15 mouse cellular contexts compared by ENCODE assay signal in the genomic region with DNA sequence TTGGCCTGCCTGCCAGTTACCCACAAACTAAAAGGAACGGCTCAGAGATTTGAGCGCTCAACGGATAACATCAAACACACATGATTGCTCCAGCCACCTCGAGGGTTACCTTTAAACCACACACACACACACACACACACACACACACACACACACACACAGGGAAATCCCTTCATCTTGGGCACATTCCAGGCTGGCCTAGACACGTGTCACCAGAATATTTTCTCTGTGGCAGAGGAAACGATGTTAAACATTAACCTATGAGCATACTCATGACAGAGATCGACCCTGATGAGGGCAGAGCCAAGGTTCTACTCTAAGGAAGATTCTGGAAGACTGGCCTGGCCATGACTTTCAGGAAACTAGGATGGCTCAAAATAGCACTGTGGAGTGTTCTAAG. TPM values are rescaled to one million over a fixed set of nuclear protein-coding genes. Genes with fewer than 3 reads are reported as not detected.
DNase-seq lines count a peak whose midpoint lies in the region; ATAC-seq lines count a peak whose summit lies in the region.
"Had no signal": no experiment of that assay in that cellular context is flagged by ENCODE, and none has a peak within 500 bp of the region (broad histone marks: within the 10 kb centered on the region; RNA-seq: fewer than 3 reads in every experiment).

No protein-coding gene starts in this region.

- no peaks in the 10 kb centered on the region for H3K36me3 ChIP-seq in liver, embryonic 12.5 days
- no peaks in the 10 kb centered on the region for H3K36me3 ChIP-seq in liver, embryonic 15.5 days (replicated peaks)
- H3K36me3 ChIP-seq in stomach, embryonic 14.5 days (ENCODE audit: control insufficient read depth, insufficient read depth, low read length): 0 out of 2 replicates have a peak, but pooled peaks cover 3% of the 10 kb centered on the region
- H3K36me3 ChIP-seq: neural tube, embryonic 15.5 days had no signal

- H3K4me2 ChIP-seq in liver, embryonic 12.5 days: no peak overlapping the region
- H3K4me2 ChIP-seq in liver, embryonic 15.5 days: no peak overlapping the region
- no peak overlapping the region for H3K4me2 ChIP-seq in stomach, embryonic 14.5 days (replicated peaks; ENCODE audit: low read depth, low read length)
- H3K4me2 ChIP-seq: neural tube, embryonic 15.5 days had no signal

- H3K9me3 ChIP-seq in liver, embryonic 12.5 days (replicated peaks): no peaks in the 10 kb centered on the region
- no peaks in the 10 kb centered on the region for H3K9me3 ChIP-seq in liver, embryonic 15.5 days (replicated peaks)
- no peaks in the 10 kb centered on the region for H3K9me3 ChIP-seq in stomach, embryonic 14.5 days (ENCODE audit: control insufficient read depth, low read depth, low read length)
- H3K9me3 ChIP-seq: neural tube, embryonic 15.5 days had no signal

- no peaks in the 10 kb centered on the region for H3K4me1 ChIP-seq in liver, embryonic 12.5 days
- H3K4me1 ChIP-seq in liver, embryonic 15.5 days (replicated peaks): no peaks in the 10 kb centered on the region; the same call in 1 of the 2 replicates
- H3K4me1 ChIP-seq in stomach, embryonic 14.5 days (ENCODE audit: control insufficient read depth, insufficient read depth, low read length): peaks cover 36% of the 10 kb centered on the region
- H3K4me1 ChIP-seq: neural tube, embryonic 15.5 days had no signal

- 67% methylated on average over 7 of the region's 7 CpGs for WGBS in liver, embryonic 12.5 days (ENCODE audit: insufficient replicate concordance)
- WGBS in liver, embryonic 15.5 days (ENCODE audit: insufficient replicate concordance): 51% methylated on average over 7 of the region's 7 CpGs
- 59% methylated on average over 7 of the region's 7 CpGs for WGBS in stomach, embryonic 14.5 days

- 0 out of 2 replicates have a peak, but pooled peaks have one; percentile 24 for ATAC-seq in liver, embryonic 12.5 days
- peak; percentile 51; the same call in 1 of the 2 replicates for ATAC-seq in liver, embryonic 15.5 days (ENCODE audit: insufficient read depth)
- ATAC-seq in stomach, embryonic 14.5 days (ENCODE audit: insufficient number of reproducible peaks, insufficient read depth, low FRiP score, low read depth): peak; percentile 29; the same call in 1 of the 2 replicates
- ATAC-seq: forebrain, embryonic 14.5 days had no signal

- H3K27ac ChIP-seq in liver, embryonic 12.5 days: no peak overlapping the region
- no peak overlapping the region for H3K27ac ChIP-seq in liver, embryonic 15.5 days (replicated peaks)
- H3K27ac ChIP-seq in stomach, embryonic 14.5 days (ENCODE audit: low read length): no peak overlapping the region
- H3K27ac ChIP-seq: heart, adult 2 months; macrophage; neural tube, embryonic 15.5 days had no signal

- H3K27me3 ChIP-seq in liver, embryonic 12.5 days (replicated peaks): 0 out of 2 replicates have a peak, but pooled peaks cover 4% of the 10 kb centered on the region
- H3K27me3 ChIP-seq in liver, embryonic 15.5 days: no peaks in the 10 kb centered on the region
- H3K27me3 ChIP-seq in stomach, embryonic 14.5 days (ENCODE audit: control insufficient read depth, insufficient read depth, low read length): no peaks in the 10 kb centered on the region
- H3K27me3 ChIP-seq: neural tube, embryonic 15.5 days had no signal

- DNase-seq in liver (no peak), MN1 (ENCODE audit: low spot score) (no peak)
- DNase-seq in kidney, adult 9 months: peak; percentile 84
- no peak for DNase-seq in cerebellum, postnatal 4 days (ENCODE audit: low spot score in 2 of 2)
- DNase-seq in natural killer cell, adult 2 months (ENCODE audit: low spot score in 2 of 2): no peak
- DNase-seq: adrenal gland, adult 8-10 months; cerebellum, postnatal 14 days; heart, adult 2 months; thymus, postnatal 25 days had no signal

- H3K9ac ChIP-seq in liver, embryonic 12.5 days: no peak overlapping the region
- no peak overlapping the region for H3K9ac ChIP-seq in liver, embryonic 15.5 days
- no peak overlapping the region for H3K9ac ChIP-seq in stomach, embryonic 14.5 days (replicated peaks; ENCODE audit: low read depth, low read length)
- H3K9ac ChIP-seq: neural tube, embryonic 15.5 days had no signal

- H3K4me3 ChIP-seq in liver, embryonic 12.5 days: no peak overlapping the region
- no peak overlapping the region for H3K4me3 ChIP-seq in liver, embryonic 15.5 days (replicated peaks)
- no peak overlapping the region for H3K4me3 ChIP-seq in stomach, embryonic 14.5 days (ENCODE audit: low read depth, low read length)
- H3K4me3 ChIP-seq: heart, adult 2 months; neural tube, embryonic 15.5 days had no signal

RNA-seq across cellular contexts. Expression of a gene that starts 29.2 kb away (rescaled TPM):
- polyA plus RNA-seq in liver, embryonic 12.5 days (2016; fragmentation: Nextera tagmentation; extraction: Ambion mirVana): 0.50 and 0.77 TPM in 2 replicates
- 0.37 and 0.41 TPM in 2 replicates for polyA plus RNA-seq in liver, embryonic 15.5 days (2015; fragmentation: Nextera tagmentation; extraction: Ambion mirVana)
- 17.2 and 17.5 TPM in 2 replicates for polyA plus RNA-seq in stomach, embryonic 14.5 days (2014; fragmentation: Nextera tagmentation; extraction: Ambion mirVana)
- polyA plus RNA-seq: macrophage had no signal

Comparison
In these comparisons a context has a peak if more than half of its experiments do, and no peak if none do; other contexts are left out.
1. RNA of a gene that starts 29.2 kb away (polyA plus RNA-seq): 17.2 to 17.5 TPM in stomach, embryonic 14.5 days; 0.50 to 0.77 TPM in liver, embryonic 12.5 days and 0.37 to 0.41 TPM in liver, embryonic 15.5 days; every median in the first group is over 10 times any median in the second.
2. Peak in every context shown above with its lines, with median percentiles within 50 percentile points of each other: ATAC-seq.